Comparison of ENCODE assay signal across 8 mouse cellular contexts in the genomic region with DNA sequence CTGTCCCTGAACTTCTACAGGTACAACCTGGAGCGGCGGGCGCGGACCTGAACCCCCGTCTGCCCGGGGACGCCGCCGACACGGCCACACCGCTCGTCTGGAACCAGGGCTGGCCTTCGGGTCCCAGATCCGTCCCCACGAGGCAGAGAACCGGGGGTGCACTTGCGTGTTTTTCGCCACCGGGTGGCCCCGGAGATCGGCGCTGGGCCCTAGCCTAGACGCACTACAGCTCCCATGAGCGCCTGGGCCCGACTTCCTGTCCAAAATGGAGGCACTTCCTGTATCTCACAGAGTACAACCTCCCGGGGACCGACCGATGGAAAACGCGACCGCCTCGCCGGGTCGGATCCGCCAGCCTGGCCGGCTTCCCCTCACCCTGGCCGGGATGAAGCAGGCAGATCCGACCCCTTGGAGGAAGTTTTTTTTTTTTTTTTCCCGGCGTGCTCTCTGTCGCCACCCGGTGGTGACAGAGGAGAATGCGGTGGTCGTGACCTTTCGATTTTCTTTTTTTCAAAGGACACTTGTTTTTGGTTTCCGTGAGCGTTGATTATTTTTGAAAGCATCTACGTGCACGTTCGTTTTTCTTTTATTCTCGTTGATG. TPM values are rescaled to one million over a fixed set of nuclear protein-coding genes. Genes with fewer than 3 reads are reported as not detected.
DNase-seq lines count a peak whose midpoint lies in the region; ATAC-seq lines count a peak whose summit lies in the region.
"Not testable (repeated sequence)": the region's sequence is repeated elsewhere in the genome, so short reads cannot be mapped to it uniquely, and the experiment has no call there.

No protein-coding gene starts in this region.

- H3K27ac ChIP-seq in heart, embryonic 12.5 days (ENCODE audit: poor library complexity, severe bottlenecking) = not testable (repeated sequence)
- peak overlapping the region; percentile 67 for H3K27ac ChIP-seq in kidney, embryonic 16.5 days (ENCODE audit: low read length)

- peak; percentile 96 for DNase-seq in 416B (ENCODE audit: low read depth)
- DNase-seq in brain, adult 2 months (ENCODE audit: low read depth, low spot score) = peak; percentile 94
- DNase-seq in liver = peak; percentile 76
- peak; percentile 78 to 94 for DNase-seq in monocyte, adult 2 months (ENCODE audit: low read depth in 1 of 2, low spot score in 2 of 2)
- DNase-seq in spleen, postnatal 4 days (ENCODE audit: low spot score in 2 of 2) = peak; percentile 89 to 97

- H3K4me3 ChIP-seq in heart, embryonic 12.5 days = peak overlapping the region; percentile 2
- H3K4me3 ChIP-seq in kidney, embryonic 16.5 days (ENCODE audit: low read length) = peak overlapping the region; percentile 26

- peak; percentile 85 for ATAC-seq in erythroid progenitor cell, adult 5-6 weeks (replicated peaks; ENCODE audit: low FRiP score, poor library complexity, severe bottlenecking)
- peak; percentile 91 for ATAC-seq in heart, embryonic 12.5 days (ENCODE audit: insufficient number of reproducible peaks, low FRiP score)
- ATAC-seq in kidney, embryonic 16.5 days (ENCODE audit: low FRiP score, low TSS enrichment) = peak; percentile 92

- H3K9me3 ChIP-seq in heart, embryonic 12.5 days (replicated peaks) = peaks cover 39% of the 10 kb centered on the region
- peaks cover 42% of the 10 kb centered on the region for H3K9me3 ChIP-seq in kidney, embryonic 16.5 days (ENCODE audit: low read length)

- peaks cover 39% of the 10 kb centered on the region for H3K36me3 ChIP-seq in heart, embryonic 12.5 days
- H3K36me3 ChIP-seq in kidney, embryonic 16.5 days (ENCODE audit: insufficient read depth, low read length) = peaks cover 45% of the 10 kb centered on the region

- H3K9ac ChIP-seq in heart, embryonic 12.5 days; kidney, embryonic 16.5 days (replicated peaks; ENCODE audit: low read length): not testable (repeated sequence)

- H3K4me1 ChIP-seq in heart, embryonic 12.5 days (replicated peaks); kidney, embryonic 16.5 days (ENCODE audit: insufficient read depth, low read length): not testable (repeated sequence)

- H3K4me2 ChIP-seq in heart, embryonic 12.5 days = peak overlapping the region; percentile 8
- H3K4me2 ChIP-seq in kidney, embryonic 16.5 days (replicated peaks; ENCODE audit: low read depth, low read length) = peak overlapping the region; percentile 39

- 64% methylated on average over 51 of the region's 51 CpGs for WGBS in heart, embryonic 12.5 days
- WGBS in kidney, embryonic 16.5 days = 54% methylated on average over 51 of the region's 51 CpGs

- H3K27me3 ChIP-seq in heart, embryonic 12.5 days (replicated peaks); kidney, embryonic 16.5 days (ENCODE audit: insufficient read depth, low read length): not testable (repeated sequence)

RNA-seq across cellular contexts. Expression of a gene that starts 10.1 kb away (rescaled TPM):
- total RNA-seq in erythroid progenitor cell, adult 5-6 weeks (2015; ENCODE audit: low replicate concordance) = not detected in 2 replicates
- total RNA-seq in erythroid progenitor cell, adult 5-6 weeks (2017; ENCODE audit: low replicate concordance) = not detected in 2 replicates
- polyA plus RNA-seq in heart, embryonic 12.5 days (2016; fragmentation: Nextera tagmentation; extraction: Ambion mirVana) = not detected in 2 replicates
- not detected in 2 replicates for polyA plus RNA-seq in kidney, embryonic 16.5 days (2015; fragmentation: Nextera tagmentation; extraction: Ambion mirVana)

RNA-seq across cellular contexts. Expression of a gene that starts 40.1 kb away (rescaled TPM):
- not detected in 2 replicates for total RNA-seq in erythroid progenitor cell, adult 5-6 weeks (2015; ENCODE audit: low replicate concordance)
- total RNA-seq in erythroid progenitor cell, adult 5-6 weeks (2017; ENCODE audit: low replicate concordance) = not detected in 2 replicates
- polyA plus RNA-seq in heart, embryonic 12.5 days (2016; fragmentation: Nextera tagmentation; extraction: Ambion mirVana) = not detected in 2 replicates
- polyA plus RNA-seq in kidney, embryonic 16.5 days (2015; fragmentation: Nextera tagmentation; extraction: Ambion mirVana) = not detected in 2 replicates
